Mouse (Mus musculus) adrenal gland (tissue): ENCODE data around the gene Prickle3.
"Not testable (repeated sequence)": the region's sequence is repeated elsewhere in the genome, so short reads cannot be mapped to it uniquely, and the experiment has no call there.

Experiments
- intact Hi-C: fragments of 180-260 bp; cut with DNase I; formaldehyde crosslinking; loops from one replicate; pipeline ENCODE4 v1.15.1; 2025

Gene Prickle3

DNA sequence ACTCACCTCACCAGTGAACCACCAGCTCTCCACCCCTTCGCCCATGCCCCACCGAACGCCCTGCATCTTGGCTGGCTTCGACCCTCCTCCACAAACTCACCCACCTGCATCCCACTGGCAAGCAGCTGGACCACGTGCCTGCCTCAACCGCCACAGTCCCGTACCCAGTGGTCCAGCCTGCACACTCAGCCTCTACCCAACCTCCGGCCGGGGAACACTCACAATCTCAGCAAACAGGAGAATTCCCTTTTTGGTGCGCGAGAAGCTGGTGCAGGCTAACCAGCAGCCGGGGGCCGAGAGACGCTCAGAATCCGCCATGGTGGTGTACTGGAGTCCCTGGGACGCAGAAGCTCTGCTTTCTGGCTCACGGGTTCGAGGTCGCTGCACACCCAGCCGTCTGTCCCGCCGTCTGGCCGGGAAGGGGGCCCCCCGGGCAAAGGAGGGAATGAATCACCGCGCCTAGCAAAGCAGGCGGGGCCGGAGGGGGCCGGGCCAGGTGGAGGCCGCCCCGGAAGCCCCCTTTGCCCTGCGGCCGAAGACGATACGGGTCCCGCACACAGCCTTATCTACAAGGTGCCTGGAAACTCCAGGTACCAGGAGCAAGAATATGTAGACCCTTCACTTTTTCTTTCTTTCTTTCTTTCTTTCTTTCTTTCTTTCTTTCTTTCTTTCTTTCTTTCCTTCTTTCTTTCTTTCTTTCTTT is 14.0 kb downstream of the Prickle3 start, which contains the start of gene Plp2:
Plp2 (minus strand) TSS at position 470 of the 703 bp plus-strand sequence.
- intact Hi-C loops = loop anchor here (10.0 kb wide), 1 partner anchor 246 kb away; no protein-coding TSS in a partner anchor

DNA sequence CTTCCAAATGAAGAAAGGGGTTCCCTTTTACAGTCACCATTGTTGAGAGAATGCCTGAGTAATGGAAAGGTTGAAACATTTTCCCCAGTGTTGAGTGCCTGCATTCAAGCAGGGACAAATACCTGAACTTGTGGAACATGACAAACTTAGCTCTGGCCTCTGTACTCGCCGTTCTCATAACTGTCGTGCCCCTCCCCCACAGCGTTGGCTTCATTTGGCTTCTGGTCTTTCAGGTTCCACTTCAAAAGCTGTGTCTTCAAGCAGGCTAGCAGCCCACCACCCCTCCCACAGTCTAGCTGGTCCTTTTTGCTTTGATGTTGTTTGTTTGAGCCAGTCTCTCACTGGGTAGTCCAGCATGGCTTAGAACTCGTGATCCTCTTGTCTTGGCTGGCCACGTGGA is 15.7 kb downstream of the Prickle3 start:
- intact Hi-C loops = loop anchor here (10.0 kb wide), 1 partner anchor 248 kb away; no protein-coding TSS in a partner anchor

DNA sequence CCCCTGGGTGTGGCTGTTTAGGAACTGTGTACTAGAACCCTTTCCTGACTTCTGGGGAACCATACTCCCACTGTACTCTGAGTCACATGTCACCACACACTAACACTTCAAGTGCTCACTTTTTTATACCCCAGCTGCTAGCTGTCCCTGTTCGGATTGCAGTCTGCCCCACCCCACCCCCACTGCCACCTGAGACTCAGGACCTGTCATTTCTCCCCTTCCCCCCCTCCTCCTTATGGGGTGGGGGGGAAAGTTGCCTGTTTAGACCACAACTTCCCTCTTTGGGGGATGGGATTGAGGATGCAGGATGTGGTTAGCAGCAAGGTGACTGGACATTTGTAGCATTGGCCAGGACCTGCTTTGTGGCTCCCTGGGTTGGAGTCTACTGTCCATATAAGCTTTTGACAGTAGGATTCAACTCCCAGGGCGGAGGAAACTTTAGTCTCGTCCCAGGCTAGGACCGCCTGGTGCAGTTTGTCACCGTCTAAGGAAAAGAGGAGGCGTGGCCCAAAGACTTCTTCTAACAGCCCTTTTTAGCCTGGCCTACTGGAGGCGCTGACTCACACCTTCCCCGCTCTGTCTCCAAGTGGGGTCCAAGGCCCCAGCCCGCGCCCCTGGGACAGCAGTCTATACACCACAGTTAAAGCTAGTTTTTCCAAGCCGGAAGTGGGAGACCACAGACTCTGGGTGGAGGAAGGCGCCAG is 16.7 kb downstream of the Prickle3 start:
- intact Hi-C loops = loop anchor here (10.0 kb wide), 1 partner anchor 249 kb away; no protein-coding TSS in a partner anchor

DNA sequence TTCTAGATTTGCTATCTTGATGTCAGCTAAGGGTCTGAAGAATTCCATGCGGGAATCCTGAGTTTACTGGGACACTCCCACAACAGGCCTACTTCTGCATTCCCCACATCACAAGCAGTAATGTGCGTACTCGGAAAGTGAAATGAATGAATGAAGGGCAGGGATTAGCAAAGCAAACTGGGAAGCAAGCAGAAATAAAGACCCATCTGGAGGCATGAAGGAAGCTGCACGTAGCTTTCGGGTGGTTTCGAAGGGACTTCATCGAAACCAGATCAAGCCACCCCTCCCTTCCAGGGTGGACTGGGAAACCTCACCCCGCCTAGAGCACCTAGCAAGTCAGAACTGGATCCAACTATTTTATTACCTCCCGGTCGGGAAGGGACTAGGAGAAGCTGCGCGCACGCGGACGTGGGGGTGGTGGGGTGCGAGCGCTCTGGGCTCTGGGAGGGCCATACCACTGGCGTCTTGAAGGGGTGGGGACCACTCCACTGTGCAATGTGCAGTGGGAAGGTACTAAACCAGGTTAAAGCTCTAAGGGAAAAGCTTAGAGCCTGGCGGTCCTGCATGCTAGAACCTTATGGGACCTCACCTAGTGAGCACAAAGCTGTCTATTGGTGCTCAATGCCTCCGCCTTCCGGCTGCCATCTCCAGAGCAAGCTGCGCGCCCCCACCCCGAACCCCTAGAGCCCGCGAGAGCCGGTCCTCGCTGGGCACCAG is 17.4 kb downstream of the Prickle3 start:
- intact Hi-C loops = loop anchor here (10.0 kb wide), 1 partner anchor 250 kb away; no protein-coding TSS in a partner anchor

DNA sequence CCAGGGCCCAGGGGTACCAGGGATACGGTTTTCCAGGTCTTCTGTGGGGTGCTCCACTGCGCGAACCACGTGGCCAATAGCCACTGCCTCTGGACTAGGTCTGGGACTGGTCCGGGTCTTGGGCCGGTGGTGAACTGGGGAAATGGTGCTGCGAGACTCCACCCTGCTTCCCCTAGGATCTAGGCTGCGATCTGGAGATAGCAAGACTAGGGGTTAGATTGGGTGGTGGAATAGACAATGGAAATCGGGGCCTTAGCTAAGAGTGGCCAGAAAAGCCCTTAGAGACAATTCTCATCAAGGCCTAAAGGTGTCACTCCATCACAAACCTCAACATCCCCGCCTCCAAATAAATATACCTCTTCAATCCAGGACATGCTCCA is 17.9 kb downstream of the Prickle3 start:
- intact Hi-C loops = loop anchor here (10.0 kb wide), 1 partner anchor 250 kb away; no protein-coding TSS in a partner anchor

DNA sequence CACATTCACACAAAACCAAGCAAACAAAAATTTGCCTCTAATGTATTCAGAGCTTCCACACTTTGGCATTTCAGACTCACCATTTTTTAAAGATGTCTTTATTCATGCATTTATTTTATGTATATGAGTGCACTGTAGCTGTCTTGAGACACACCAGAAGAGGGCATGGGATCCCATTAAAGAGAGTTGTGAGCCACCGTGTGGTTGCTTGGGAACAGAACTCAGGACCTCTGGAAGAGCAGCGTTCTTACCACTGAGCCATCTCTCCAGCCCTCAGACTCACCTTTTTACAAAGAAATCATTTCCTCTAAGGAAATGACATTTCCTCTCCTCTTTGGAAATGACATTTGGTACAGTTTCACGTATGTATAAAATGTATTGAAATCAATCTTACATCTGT is 21.9 kb downstream of the Prickle3 start:
- intact Hi-C loops = loop anchor here (10.0 kb wide), 1 partner anchor 254 kb away; no protein-coding TSS in a partner anchor

DNA sequence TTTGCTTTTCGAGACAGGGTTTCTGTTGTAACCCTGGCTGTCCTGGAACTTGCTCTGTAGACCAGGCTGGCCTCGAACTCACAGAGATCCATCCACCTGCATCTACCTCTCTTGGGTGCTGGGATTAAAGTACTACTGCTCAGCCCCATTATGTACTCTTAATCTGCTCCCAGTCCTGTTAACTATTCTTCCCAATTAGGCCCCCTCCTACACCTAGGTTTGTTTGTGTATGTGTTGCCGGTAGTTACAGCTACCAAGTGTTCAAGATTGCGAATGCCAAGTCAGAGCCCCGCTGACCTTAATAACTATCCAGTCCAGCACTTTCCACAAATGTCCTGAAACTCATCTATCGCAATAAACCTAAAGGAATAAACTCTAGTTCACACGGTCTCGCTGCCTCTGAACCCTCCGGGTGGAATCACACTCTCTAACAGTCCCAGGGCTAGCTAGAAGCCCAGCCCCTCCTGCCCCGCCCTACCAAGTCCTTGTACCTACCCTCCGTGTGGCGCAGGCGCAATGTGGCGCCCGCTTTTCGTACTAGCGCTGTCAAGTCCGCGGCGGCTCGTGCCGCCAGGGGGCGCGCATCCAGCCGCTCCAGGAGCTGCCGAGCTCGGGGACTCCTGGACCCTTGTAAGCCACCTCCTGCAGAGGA is 22.5 kb downstream of the Prickle3 start:
- intact Hi-C loops = loop anchor here (10.0 kb wide), 1 partner anchor 255 kb away; no protein-coding TSS in a partner anchor

DNA sequence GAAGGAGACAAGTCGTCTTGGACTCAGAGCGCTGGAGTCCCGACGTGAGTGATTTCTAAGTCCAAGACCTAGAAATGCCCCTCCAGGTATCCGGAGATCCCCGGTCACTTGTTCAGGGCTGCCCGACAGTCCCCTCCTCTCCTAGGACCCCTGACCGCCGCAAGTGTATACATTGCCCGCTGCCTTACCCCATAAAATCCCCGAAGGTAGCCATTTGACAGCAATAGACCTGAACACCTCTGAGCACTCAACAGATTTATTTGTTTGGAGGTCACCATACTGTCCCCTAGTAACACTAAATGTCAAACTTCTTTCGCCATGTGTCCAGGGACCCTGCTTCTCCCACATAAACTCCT is 23.0 kb downstream of the Prickle3 start:
- intact Hi-C loops = no loop called here

DNA sequence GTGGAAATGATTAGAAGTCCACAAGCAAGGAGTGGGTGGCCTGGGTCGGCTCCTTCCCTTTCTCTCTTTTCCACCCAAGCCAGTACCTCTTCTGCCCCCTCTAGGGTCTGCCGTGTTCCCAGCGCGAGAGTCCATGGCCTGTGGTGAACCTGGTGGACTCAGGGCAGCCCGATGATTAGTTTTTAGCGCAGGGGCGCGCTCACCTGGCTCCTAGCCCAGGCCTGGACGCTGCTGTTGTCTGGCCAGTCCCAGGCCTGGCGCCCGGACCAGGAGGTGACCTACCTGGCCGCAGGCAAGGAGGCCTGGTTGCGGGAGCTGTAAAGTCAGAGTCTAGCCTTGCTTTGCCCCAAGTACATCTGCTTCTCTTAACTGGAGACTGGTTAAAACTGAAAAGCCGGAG is 23.8 kb downstream of the Prickle3 start, which contains the start of gene Magix:
Magix (minus strand) TSS at position 388 of the 400 bp plus-strand sequence.
- intact Hi-C loops = no loop called here

DNA sequence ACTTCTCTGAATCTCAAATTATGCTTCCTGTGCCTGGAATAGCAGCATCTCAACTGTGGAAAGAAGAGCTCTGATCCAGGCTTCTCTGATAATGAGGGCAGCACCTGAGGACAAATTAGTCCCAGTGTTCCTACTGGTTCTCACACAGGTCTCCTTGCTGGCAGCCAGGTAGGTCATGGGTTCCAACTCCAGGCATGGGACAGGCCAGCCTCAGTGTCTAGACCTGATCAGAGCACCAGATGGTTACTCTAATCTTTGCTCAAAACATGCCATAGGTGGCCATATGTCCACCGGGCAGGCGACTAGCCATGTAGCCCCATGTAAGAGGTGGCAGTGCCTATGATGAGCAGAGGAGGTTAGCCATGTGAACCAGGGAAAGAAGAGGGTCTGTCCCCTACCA is 31.3 kb downstream of the Prickle3 start:
- intact Hi-C loops = no loop called here

DNA sequence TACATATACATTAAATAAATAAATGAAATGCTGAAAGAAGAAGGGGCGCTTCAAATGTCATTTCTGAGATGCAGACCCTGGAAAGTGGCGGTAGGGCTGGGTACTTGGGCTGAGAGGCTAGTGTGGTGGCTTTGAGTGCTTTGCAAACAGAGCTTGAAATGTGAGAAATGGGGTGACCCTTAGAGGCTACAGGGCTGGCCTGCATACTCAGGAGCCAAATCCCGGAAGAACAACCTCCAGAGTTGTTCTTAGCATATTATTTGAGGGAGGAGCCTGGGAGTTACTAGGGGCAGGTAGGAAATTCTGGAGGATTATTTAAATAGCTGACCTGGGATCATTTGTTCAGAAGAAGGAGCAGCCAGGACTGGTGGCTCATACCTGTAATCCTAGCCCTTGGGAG is 33.4 kb downstream of the Prickle3 start:
- intact Hi-C loops = no loop called here

DNA sequence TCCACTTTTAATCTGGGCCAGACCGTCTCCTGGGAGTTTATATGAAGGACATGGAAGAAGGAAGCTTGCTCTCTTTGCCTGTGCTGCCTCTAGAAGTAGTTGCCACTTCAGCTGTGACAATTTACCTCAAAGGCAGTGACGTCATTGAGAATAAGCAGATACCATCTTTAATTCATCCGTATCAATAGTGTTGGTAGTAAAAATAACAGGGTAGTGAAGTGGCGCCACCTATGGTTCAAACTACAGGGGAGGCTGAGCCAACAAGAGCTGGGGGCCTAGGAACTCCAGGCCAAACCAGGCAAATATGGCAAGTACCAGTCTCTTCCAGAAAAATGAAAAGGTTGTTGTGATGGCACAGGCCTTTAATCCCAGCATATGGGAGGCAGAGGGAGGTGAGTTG is 35.8 kb downstream of the Prickle3 start:
- intact Hi-C loops = no loop called here

DNA sequence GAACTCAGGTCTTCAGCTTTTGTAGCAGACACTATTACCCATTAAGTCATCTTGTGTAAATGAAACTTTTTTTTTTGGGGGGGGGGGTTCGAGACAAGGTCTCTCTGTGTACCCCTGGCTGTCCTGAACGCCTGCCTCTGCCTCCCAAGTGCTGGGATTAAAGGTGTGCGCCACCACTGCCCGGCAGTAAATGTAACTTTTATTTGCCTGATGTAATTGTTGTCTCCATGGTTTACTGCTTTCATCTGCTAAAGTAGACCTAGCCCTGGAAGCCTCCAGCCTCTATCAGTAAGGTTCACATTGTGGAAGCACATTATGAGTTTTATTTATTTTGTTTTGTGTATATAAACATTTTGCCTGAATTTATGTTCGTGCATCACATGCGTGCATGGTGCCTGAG is 39.5 kb downstream of the Prickle3 start:
- intact Hi-C loops = no loop called here

DNA sequence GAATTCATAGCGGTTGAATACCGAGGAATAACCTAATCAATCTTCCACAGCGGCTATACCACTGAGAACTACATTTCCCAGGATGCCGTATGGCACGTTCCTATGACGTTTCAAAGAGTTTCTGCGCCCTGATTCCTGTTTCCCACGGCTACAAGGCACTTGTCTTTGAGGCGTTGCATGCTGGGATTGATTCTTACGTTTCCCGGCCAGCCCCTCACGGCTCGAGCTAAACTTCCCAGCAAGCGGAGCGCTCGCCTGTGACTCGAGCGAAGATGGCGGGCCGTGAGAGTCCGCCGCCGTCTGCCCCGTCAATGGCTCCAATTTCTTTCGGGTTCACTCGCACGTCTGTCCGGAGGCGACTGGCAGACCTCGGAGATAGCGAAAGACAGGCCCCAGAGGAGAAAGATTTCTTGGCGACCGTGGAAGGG is 39.9 kb downstream of the Prickle3 start, which contains the start of gene Gpkow:
Gpkow (plus strand) TSS at position 178 of the 428 bp plus-strand sequence.
- intact Hi-C loops = no loop called here

DNA sequence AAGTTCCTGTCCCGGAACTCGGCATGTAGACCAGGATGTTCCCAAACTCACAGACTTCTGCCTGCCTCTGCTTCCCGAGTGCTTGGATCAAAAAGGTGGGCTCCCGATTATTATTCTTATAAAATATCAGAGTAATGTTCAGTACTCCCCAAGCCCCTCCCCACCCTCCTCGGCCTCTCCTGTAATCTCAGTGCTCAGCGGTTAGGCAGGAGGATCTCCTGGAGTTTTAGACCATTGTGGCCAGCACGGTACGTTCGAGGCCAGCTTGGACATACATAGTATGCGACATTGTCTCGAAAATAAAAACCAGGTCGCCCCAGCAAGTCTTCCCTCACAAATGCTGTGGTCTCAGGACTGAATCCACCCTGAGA is 56.7 kb downstream of the Prickle3 start:
- intact Hi-C loops = not testable (repeated sequence)

DNA sequence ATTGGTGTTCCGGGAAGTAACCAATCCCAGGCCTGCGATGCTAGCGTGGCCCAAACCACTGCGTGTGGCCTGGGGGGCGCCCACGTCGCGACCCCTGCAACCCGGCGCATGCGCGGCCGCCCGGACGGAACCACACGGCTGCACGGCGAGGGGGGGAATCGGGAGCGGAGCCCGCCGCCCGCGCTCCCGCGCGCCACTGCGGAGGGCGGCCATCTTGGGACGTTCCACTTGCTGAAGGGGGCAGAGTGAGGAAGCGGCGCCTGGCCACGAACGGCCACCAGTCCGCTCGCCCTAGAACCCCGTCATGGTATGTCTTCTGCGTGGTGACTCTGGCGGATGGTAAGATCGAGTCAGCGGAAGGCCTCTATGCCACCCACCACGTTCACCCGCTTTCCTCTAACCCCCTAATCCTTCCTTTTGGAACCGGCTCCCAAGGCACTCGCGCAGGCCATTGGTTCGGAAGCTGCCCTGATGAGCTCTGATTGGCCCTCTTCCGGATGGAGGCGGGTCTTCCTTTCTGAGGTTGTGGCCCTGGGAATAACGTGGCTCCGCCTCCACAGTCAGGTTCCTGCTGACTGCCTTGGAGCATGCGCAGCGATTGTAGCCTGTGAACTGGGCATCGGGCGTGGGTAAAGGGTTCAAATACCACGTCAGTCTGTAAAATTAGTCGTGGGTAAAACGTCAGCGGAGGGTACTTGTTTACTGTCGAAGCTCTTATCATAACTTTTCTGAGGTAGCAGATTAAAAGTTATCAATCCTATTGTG is 57.3 kb downstream of the Prickle3 start, which contains the start of gene Wdr45:
Wdr45 (plus strand) TSS at position 199 of the 765 bp plus-strand sequence.
- intact Hi-C loops = not testable (repeated sequence)

DNA sequence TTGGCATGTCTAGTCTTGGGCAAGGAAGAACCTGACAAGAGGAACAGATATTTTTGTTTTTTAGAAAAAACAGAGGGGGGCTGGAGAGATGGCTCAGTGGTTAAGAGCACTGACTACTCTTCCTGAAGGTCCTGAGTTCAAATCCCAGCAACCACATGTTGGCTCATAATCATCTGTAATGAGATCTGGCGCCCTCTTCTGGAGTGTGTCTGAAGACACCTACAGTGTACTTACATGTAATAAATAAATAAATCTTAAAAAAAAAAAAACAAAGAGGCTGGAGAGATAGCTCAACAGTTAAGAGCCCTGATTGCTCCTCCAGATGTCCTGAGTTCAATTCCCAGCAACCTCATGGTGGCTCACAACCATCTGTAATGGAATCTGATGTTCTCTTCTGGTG is 59.0 kb downstream of the Prickle3 start:
- intact Hi-C loops = not testable (repeated sequence)
